Mouse (Mus musculus) liver, embryonic 12.5 days (tissue): Measurements from ENCODE around the gene Stk38l. TPM values are rescaled to one million over a fixed set of nuclear protein-coding genes. Genes with fewer than 3 reads are reported as not detected.
A peak's percentile ranks its signal among the peaks of the same experiment; 100 is the strongest.

Experiments
- ATAC-seq: fragments of 200-750 bp; cut with Nextera tagmentation; 2 replicates; pipeline ENCODE4 v1.8.0; 2017; ENCODE audit warnings: moderate number of reproducible peaks, mild to moderate bottlenecking, moderate library complexity
- H3K27ac ChIP-seq: fragments of 300-500 bp; sonication (generic); 2 replicates; pipeline ENCODE4 v1.5.1; 2016; ENCODE audit warnings: mild to moderate bottlenecking
- H3K27me3 ChIP-seq: fragments of 300-500 bp; sonication (generic); replicated peaks from 2 replicates; pipeline ENCODE4 v1.6.1; 2016; ENCODE audit warnings: mild to moderate bottlenecking, moderate library complexity
- H3K36me3 ChIP-seq: fragments of 300-500 bp; sonication (generic); 2 replicates; pipeline ENCODE4 v1.6.1; 2016; ENCODE audit warnings: mild to moderate bottlenecking, moderate library complexity
- H3K4me1 ChIP-seq: fragments of 300-500 bp; sonication (generic); 2 replicates; pipeline ENCODE4 v1.6.1; 2016
- H3K4me2 ChIP-seq: fragments of 300-500 bp; sonication (generic); 2 replicates; pipeline ENCODE4 v1.6.1; 2016; ENCODE audit warnings: mild to moderate bottlenecking, moderate library complexity
- H3K4me3 ChIP-seq: fragments of 300-500 bp; sonication (generic); 2 replicates; pipeline ENCODE4 v1.5.1; 2016; ENCODE audit warnings: mild to moderate bottlenecking, moderate library complexity
- H3K9ac ChIP-seq: fragments of 300-500 bp; sonication (generic); 2 replicates; pipeline ENCODE4 v1.6.1; 2016; ENCODE audit warnings: mild to moderate bottlenecking, moderate library complexity
- H3K9me3 ChIP-seq: fragments of 300-500 bp; sonication (generic); replicated peaks from 2 replicates; pipeline ENCODE4 v1.6.1; 2016; ENCODE audit warnings: mild to moderate bottlenecking, moderate library complexity
- WGBS: fragments of 180-500 bp; shearing (Covaris S2); methylation state at CpG from one replicate; pipeline ENCODE4 v1.1.7; 2016; ENCODE audit not compliant: insufficient replicate concordance; 5-methylcytosine and 5-hydroxymethylcytosine counted together
- polyA plus RNA-seq: library from polyadenylated mRNA; unstranded; fragments of >200 nt; fragmentation: Nextera tagmentation; extraction: Ambion mirVana; gene quantifications from 2 replicates; pipeline ENCODE4 v1.2.1, GENCODE M21; 2016

Gene Stk38l
- polyA plus RNA-seq = 6.7 and 6.8 TPM in 2 replicates

DNA sequence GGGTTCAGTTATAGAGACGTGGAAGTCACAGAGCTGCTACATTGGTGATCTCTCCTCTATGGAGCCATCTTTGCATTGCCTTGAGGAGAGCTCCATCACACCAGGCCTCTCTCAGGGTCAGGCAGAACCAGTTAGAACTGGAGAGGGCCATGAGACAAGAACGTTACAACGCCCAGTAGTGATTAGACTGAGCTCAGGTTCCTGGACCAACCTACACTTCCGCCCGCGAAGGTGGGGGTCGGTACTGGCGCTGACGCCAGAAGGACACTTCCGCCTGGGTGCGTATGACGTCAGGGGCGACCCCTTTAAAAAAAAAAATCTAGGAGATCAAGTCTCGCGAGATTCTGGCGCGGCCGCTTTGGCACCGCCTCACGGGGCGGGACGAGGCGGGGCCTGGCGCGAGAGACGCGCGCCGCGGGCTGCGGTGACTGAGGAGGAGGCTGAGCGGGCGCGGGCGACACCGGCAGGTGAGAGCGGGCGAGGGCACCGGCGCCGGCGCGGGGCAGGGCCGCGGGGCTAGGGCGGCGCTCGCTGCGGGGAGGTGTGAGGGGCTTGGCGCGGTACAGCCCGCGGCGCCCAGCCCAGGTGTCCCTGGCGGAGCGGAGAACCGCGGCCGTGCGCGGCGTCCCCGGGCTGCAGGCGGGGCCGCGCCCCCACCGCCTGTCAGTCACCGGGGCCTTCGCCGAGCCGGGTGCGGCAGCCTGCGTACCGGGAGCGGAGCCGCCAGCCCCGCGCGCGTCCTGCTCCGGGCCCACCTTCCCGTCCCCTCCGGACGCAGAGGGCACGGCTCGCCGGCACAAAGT is at the start of gene Stk38l:
Gene Stk38l (plus strand): TSS at position 415 of the 803 bp plus-strand sequence.
- peak within 1 kb of the TSS; percentile 79 for H3K4me3 ChIP-seq
- H3K27ac ChIP-seq = peak within 1 kb of the TSS; percentile 82
- no peaks in the 10 kb centered on the region for H3K27me3 ChIP-seq
- H3K9me3 ChIP-seq = no peaks in the 10 kb centered on the region
- no peaks in the 10 kb centered on the region for H3K36me3 ChIP-seq
- peak within 1 kb of the TSS; percentile 92 for H3K9ac ChIP-seq
- ATAC-seq = peak; percentile 97
- 1% methylated on average over 86 of the region's 87 CpGs for WGBS
- peaks cover 13% of the 10 kb centered on the region for H3K4me1 ChIP-seq
- peak within 1 kb of the TSS; percentile 94 for H3K4me2 ChIP-seq

DNA sequence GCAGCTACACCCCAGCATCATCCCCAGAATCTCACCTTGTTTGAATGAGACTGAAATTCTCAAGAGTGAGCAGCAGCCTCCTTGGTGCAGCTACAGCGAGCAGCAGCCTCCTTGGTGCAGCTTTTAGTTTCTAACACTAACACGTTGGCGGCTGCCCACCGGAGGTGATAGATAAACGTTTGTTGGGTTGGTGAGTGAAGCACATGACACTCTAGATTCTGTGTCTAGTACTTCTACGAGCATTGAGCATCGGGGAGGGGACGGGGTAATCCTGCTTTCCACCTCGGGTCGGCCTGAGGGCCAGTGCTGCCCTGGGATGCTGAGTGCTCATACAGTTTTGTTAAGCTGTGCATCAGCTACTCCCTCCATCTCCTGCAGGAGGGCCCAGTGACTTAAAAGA is 47.9 kb upstream of the Stk38l start:
- Histone ChIP-seq H3K4me3 (no peak overlapping the region), H3K9me3 (0 out of 2 replicates have a peak, but pooled peaks cover 2% of the 10 kb centered on the region), H3K27ac (no peak overlapping the region), H3K27me3 (no peaks in the 10 kb centered on the region), H3K36me3 (no peaks in the 10 kb centered on the region), H3K4me1 (no peaks in the 10 kb centered on the region), H3K9ac (no peak overlapping the region), H3K4me2 (no peak overlapping the region)
- ATAC-seq = no peak
- 70% methylated on average over 10 of the region's 10 CpGs for WGBS

DNA sequence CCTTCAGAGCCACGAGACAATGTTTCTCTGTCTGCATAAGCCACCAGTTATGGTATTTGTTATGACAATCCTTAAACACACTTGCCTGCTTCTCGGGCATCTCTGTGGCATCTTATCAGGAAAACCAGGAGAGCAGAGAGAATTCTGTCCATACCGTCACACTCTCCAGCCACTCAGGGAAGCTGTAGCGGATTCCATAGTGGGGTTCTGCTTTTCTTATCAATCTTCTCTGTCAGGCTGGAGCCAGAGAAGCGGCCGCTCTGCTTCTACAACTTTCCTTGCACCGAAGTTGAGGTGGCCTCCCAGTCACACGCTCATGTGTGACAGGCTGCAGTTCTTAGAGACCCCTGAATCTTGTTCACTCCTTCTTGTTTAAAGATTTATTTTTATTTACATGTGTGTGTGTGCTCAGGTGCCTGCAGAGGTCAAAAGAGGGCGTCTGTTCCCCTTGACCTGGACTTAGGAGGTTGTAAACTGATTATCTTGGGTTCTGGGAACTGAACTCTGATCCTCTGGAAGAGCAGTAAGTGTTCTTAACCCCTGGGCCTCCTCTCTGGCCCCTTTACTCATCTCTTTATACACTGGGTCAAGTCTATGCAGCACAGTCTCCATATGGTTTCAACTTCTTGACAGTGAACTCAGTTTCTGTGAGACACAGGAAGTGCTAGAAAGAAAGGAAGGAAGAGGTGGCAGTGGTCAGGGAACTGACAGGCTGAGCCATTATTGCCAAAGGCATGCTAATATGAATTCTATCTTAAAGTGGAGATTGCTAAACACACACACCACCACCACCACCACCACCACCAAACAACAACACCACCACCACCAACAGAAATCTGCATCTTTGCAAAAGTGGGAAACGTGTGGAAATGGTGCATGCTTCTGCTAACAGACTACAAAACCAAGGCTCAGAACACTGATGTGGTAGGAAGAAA is 46.4 kb upstream of the Stk38l start:
- Histone ChIP-seq H3K4me2 (no peak overlapping the region), H3K9me3 (0 out of 2 replicates have a peak, but pooled peaks cover 2% of the 10 kb centered on the region), H3K36me3 (no peaks in the 10 kb centered on the region), H3K4me3 (no peak overlapping the region), H3K27ac (no peak overlapping the region), H3K4me1 (no peaks in the 10 kb centered on the region), H3K9ac (no peak overlapping the region), H3K27me3 (no peaks in the 10 kb centered on the region)
- WGBS = 35% methylated on average over 10 of the region's 10 CpGs
- no peak for ATAC-seq

DNA sequence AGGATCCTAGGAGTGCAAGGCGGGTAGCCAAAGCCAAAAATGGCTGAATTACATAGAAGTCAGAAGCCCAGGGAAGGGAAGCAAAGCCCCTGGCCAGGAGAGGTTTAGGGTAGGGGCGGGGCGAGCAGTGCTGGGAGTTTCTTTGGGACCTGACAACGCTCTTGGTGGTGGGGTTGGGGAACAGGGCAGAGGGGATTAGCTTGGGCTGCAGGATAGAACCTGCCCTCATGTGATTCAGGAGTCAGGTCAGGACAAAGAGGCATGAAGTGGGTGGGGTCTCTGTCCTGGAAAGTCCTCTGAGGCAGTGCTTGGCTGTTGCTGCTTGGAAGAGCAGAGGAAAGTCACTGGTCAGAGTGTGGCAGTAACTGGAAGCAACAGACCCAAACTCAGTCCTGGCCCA is 40.9 kb upstream of the Stk38l start:
- ATAC-seq = no peak
- Histone ChIP-seq H3K36me3 (no peaks in the 10 kb centered on the region), H3K4me3 (no peak overlapping the region), H3K4me2 (no peak overlapping the region), H3K4me1 (0 out of 2 replicates have a peak, but pooled peaks cover 5% of the 10 kb centered on the region), H3K27ac (no peak overlapping the region), H3K9me3 (peaks cover 2% of the 10 kb centered on the region; the same call in 1 of the 2 replicates), H3K27me3 (no peaks in the 10 kb centered on the region), H3K9ac (no peak overlapping the region)
- WGBS = 64% methylated on average over 4 of the region's 4 CpGs

DNA sequence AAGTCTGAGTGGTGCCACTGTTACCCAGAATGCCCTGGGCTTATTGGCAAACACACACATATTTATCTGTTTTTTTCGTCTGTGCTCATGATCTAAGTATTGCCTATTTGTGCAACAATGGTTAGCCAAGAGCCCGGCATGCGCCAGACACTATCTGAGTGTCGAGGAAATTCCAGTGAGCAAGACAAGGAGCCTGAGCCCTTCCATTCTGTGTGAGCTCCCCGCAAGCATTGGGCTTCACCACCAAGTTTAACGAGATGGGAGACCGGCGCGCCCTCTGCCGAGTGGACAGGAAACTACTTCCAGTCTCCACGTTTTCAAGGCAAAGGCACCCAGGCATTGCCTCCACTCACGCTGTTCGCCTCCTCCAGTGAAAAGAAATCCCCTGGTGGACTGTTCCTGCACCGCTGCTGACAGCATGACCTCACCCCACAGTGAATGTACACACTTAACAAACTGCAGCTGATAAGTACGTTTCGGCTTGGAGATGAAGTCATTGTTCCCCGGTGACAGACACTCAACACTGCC is 39.0 kb upstream of the Stk38l start:
- Histone ChIP-seq H3K27ac (no peak overlapping the region), H3K36me3 (no peaks in the 10 kb centered on the region), H3K4me1 (0 out of 2 replicates have a peak, but pooled peaks cover 5% of the 10 kb centered on the region), H3K4me3 (no peak overlapping the region), H3K4me2 (no peak overlapping the region), H3K27me3 (no peaks in the 10 kb centered on the region), H3K9me3 (no peaks in the 10 kb centered on the region; the same call in 1 of the 2 replicates), H3K9ac (no peak overlapping the region)
- no peak for ATAC-seq
- 53% methylated on average over 17 of the region's 17 CpGs for WGBS

DNA sequence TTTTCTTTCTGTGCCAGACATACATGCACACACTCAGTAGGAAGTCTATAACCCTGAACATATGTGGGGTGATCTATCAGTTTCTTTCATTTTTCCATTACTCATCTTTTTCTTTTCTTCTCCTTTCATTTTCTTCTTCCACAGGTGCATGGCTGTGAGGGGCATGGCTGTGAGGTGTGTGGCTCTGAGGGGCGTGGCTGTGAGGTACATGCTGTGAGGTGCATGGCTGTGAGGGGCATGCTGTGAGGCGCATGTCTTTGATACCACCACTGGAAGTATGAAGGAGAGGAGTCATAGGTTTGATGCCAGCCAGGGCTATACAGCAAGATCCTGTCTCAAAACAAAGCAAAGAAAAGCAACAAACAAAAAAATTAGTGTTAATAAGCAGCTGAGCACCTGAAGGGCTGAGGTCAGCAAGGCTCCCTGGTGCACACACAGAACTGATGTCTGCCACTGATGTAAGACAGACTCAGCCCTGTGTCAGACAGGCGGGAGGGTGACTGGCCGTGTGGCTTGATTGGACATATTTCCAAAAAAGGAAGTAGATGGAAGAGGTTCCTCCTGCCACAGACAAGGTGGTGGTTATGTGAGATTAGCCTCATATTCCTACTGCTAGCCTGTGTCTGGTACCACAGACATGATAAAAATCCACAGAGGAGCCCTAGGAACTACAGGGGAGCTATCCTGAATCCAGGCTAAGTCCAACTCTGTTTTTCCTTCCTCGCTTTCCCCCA is 38.2 kb upstream of the Stk38l start:
- H3K4me3 ChIP-seq = no peak overlapping the region
- no peaks in the 10 kb centered on the region; the same call in 1 of the 2 replicates for H3K9me3 ChIP-seq
- ATAC-seq = 0 out of 2 replicates have a peak, but pooled peaks have one; percentile 46
- WGBS = 40% methylated on average over 5 of the region's 5 CpGs
- no peak overlapping the region for H3K9ac ChIP-seq
- H3K4me2 ChIP-seq = no peak overlapping the region
- H3K27ac ChIP-seq = no peak overlapping the region
- H3K4me1 ChIP-seq = 0 out of 2 replicates have a peak, but pooled peaks cover 5% of the 10 kb centered on the region
- H3K27me3 ChIP-seq = no peaks in the 10 kb centered on the region
- no peaks in the 10 kb centered on the region for H3K36me3 ChIP-seq

DNA sequence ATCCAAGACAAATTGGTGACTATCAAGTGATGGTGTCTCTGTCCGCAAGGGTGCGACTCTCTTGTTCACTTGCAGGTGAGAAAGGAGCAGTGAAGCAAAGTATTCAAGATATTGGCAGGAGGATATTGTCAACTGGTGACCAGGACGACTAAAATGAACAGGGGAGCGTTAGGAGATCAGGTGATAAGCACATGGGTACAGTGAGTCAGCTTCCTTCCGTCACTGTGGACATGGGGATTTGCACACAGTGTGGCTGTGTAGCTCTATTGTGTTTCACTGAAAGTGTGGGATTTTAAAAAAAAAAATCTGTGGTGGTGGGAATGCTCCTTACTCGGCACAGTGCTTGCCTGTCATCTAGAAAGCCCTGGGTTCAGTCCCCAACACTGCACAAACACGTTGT is 36.8 kb upstream of the Stk38l start:
- H3K9me3 ChIP-seq = no peaks in the 10 kb centered on the region; the same call in 1 of the 2 replicates
- no peak overlapping the region for H3K9ac ChIP-seq
- H3K27ac ChIP-seq = no peak overlapping the region
- H3K4me2 ChIP-seq = no peak overlapping the region
- H3K27me3 ChIP-seq = no peaks in the 10 kb centered on the region
- no peak overlapping the region for H3K4me3 ChIP-seq
- ATAC-seq = no peak
- WGBS = 64% methylated on average over 7 of the region's 7 CpGs
- H3K4me1 ChIP-seq = 0 out of 2 replicates have a peak, but pooled peaks cover 5% of the 10 kb centered on the region
- H3K36me3 ChIP-seq = no peaks in the 10 kb centered on the region

DNA sequence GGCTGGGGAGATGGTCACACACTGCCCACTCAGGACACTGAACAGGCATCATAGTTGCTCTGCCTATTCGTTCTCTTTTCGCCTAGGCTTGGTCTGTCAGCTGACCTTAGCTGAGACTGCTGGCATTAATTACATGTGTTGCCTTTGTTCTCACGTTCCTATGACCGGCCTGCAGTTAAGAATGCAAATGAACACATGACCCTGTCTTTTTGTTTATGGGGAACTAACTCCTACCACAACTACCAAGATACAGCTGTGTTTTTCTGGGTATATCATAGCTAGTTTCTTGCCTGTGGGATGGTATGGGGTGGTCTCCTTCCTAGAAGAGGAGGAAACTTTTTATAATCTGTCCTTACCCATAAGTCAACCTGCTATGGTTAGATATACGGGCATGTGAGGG is 35.9 kb upstream of the Stk38l start:
- H3K4me1 ChIP-seq = 0 out of 2 replicates have a peak, but pooled peaks cover 5% of the 10 kb centered on the region
- H3K9me3 ChIP-seq = no peaks in the 10 kb centered on the region; the same call in 1 of the 2 replicates
- H3K4me2 ChIP-seq = no peak overlapping the region
- WGBS = 80% methylated on average over 5 of the region's 5 CpGs
- ATAC-seq = no peak
- no peaks in the 10 kb centered on the region for H3K36me3 ChIP-seq
- no peaks in the 10 kb centered on the region for H3K27me3 ChIP-seq
- H3K4me3 ChIP-seq = no peak overlapping the region
- no peak overlapping the region for H3K9ac ChIP-seq
- no peak overlapping the region for H3K27ac ChIP-seq

DNA sequence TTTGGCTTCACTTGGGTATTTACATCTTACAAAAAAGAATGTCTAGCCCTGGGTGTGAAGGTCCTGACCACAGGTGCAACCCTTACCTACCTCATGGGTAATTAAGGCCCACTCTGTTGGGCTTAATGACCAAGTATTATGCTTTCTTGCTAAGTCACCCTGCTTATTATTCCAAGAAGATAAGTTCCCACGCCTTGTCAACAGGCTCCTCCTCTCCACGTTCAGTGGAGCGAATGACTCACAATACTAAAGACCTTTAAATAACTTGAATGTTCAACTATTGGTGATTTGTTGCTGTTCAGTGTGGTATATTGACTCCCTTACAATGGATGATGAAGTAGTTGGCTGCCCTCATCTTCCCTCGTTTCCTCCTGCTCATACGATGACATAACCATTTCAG is 27.0 kb upstream of the Stk38l start:
- H3K9me3 ChIP-seq = no peaks in the 10 kb centered on the region
- 70% methylated on average over 5 of the region's 5 CpGs for WGBS
- H3K27ac ChIP-seq = no peak overlapping the region
- H3K36me3 ChIP-seq = no peaks in the 10 kb centered on the region
- no peak for ATAC-seq
- no peaks in the 10 kb centered on the region for H3K27me3 ChIP-seq
- 0 out of 2 replicates have a peak, but pooled peaks cover 4% of the 10 kb centered on the region for H3K4me1 ChIP-seq
- H3K4me2 ChIP-seq = no peak overlapping the region
- H3K9ac ChIP-seq = no peak overlapping the region
- no peak overlapping the region for H3K4me3 ChIP-seq

DNA sequence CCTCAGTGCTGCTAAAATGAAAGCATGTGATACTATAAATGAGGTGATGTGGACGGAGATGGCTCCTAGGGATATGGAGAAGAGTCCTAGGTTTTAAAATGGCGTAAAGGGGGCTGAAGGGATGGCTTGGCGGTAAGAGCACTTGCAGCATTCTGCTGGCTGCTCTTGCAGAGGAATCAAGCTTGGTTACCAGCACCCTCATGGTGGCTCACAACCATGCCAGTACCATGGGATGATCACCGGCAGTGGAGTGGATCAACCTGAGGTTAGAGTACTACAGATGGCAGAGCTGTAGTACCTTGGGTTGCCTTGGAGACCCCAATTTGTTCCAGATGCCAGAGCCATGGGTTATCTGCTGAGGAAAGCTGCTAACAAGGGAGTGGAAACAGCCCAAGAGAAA is 26.4 kb upstream of the Stk38l start:
- Histone ChIP-seq H3K9ac (no peak overlapping the region), H3K36me3 (no peaks in the 10 kb centered on the region), H3K27me3 (no peaks in the 10 kb centered on the region), H3K4me3 (no peak overlapping the region), H3K4me2 (no peak overlapping the region), H3K9me3 (no peaks in the 10 kb centered on the region), H3K27ac (no peak overlapping the region), H3K4me1 (0 out of 2 replicates have a peak, but pooled peaks cover 4% of the 10 kb centered on the region)
- ATAC-seq = no peak
- 68% methylated on average over 4 of the region's 4 CpGs for WGBS

DNA sequence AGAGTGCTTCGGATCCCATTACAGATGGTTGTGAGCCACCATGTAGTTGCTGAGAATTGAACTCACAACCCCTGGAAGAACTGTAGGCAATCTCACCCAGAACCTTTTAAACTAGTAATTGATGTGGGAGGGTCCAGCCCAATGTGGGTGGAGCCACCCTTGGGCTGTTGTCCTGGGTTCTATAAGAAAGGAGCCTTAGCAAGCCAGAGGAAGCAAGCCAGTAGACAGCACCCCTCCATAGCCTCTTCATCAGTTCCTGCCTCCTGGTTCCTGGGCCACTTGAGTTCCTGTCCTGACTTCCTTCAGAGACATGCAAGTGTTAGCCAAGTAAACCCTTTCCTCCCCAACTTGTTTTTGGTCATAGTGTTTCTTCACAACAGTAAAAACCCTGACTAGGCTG is 24.3 kb upstream of the Stk38l start:
- no peak for ATAC-seq
- Histone ChIP-seq H3K4me2 (no peak overlapping the region), H3K4me3 (no peak overlapping the region), H3K9ac (no peak overlapping the region), H3K4me1 (0 out of 2 replicates have a peak, but pooled peaks cover 4% of the 10 kb centered on the region), H3K27ac (no peak overlapping the region), H3K9me3 (no peaks in the 10 kb centered on the region), H3K27me3 (no peaks in the 10 kb centered on the region), H3K36me3 (no peaks in the 10 kb centered on the region)
- WGBS = 81% methylated on average over 1 of the region's 1 CpGs
